Mouse (Mus musculus) neural tube, embryonic 11.5 days (tissue): ENCODE results near the gene Klhl22. TPM values are rescaled to one million over a fixed set of nuclear protein-coding genes. Genes with fewer than 3 reads are reported as not detected.

Experiments used
- ATAC-seq: fragments of 200-750 bp; cut with Nextera tagmentation; 2 replicates; pipeline ENCODE4 v1.8.0; 2017; ENCODE audit warnings: moderate number of reproducible peaks, mild to moderate bottlenecking, moderate TSS enrichment, moderate library complexity; ENCODE audit not compliant: insufficient read depth, low FRiP score, low TSS enrichment
- DNase-seq: peaks from one replicate; pipeline ENCODE4 v3.0.0-alpha.2; 2015; ENCODE audit warnings: low spot score
- H3K27ac ChIP-seq: fragments of 300-500 bp; sonication (generic); 2 replicates; pipeline ENCODE4 v1.5.1; 2014; ENCODE audit warnings: low read depth, mild to moderate bottlenecking, low read length
- H3K27me3 ChIP-seq: fragments of 300-500 bp; sonication (generic); 2 replicates; pipeline ENCODE4 v1.6.1; 2014; ENCODE audit warnings: mild to moderate bottlenecking, low read length, mixed read lengths; ENCODE audit not compliant: control insufficient read depth, insufficient read depth
- H3K36me3 ChIP-seq: fragments of 300-500 bp; sonication (generic); 2 replicates; pipeline ENCODE4 v1.6.1; 2014; ENCODE audit warnings: mild to moderate bottlenecking, low read length, moderate library complexity, mixed read lengths; ENCODE audit not compliant: control insufficient read depth, insufficient read depth
- H3K4me1 ChIP-seq: fragments of 300-500 bp; sonication (generic); 2 replicates; pipeline ENCODE4 v1.6.1; 2014; ENCODE audit warnings: low read length, mixed read lengths; ENCODE audit not compliant: control insufficient read depth, insufficient read depth
- H3K4me2 ChIP-seq: fragments of 300-500 bp; sonication (generic); 2 replicates; pipeline ENCODE4 v1.6.1; 2014; ENCODE audit warnings: low read depth, mild to moderate bottlenecking, moderate library complexity
- H3K4me3 ChIP-seq: fragments of 300-500 bp; sonication (generic); 2 replicates; pipeline ENCODE4 v1.5.1; 2014; ENCODE audit warnings: low read depth, low read length
- H3K9ac ChIP-seq: fragments of 300-500 bp; sonication (generic); 2 replicates; pipeline ENCODE4 v1.6.1; 2014; ENCODE audit warnings: mild to moderate bottlenecking, low read length
- H3K9me3 ChIP-seq: fragments of 300-500 bp; sonication (generic); 2 replicates; pipeline ENCODE4 v1.6.1; 2016; ENCODE audit warnings: low read length; ENCODE audit not compliant: control insufficient read depth
- WGBS: fragments of 180-500 bp; shearing (Covaris S2); extraction: QIAGEN DNeasy Blood & Tissue Kit; methylation state at CpG from one replicate; pipeline ENCODE4 v1.1.7; 2014; 5-methylcytosine and 5-hydroxymethylcytosine counted together
- polyA plus RNA-seq: library from polyadenylated mRNA; unstranded; fragments of >200 nt; fragmentation: Nextera tagmentation; extraction: Ambion mirVana; gene quantifications from 2 replicates; pipeline ENCODE4 v1.2.1, GENCODE M21; 2014

Klhl22 gene
- polyA plus RNA-seq, 1 experiment from 2014 or later = 62.4 TPM

DNA sequence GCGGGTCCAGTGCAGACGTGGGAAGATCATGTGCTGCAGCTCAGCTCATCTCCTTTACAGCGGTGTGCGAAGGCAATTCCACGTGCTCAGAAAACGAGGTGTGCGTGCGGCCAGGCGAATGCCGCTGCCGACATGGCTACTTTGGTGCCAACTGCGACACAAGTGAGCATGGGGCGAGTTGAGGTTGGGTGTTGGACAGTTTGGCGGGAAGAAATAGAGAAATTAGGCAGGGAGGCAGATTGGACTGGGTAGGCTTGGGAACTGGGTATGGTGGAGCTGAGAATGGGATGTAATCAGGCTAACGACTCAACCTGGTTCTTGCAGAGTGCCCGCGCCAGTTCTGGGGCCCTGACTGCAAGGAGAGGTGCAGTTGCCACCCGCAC, 43.0 kb downstream of the Klhl22 start:
- Histone ChIP-seq H3K4me1 (peaks cover 41% of the 10 kb centered on the region), H3K27me3 (peaks cover 92% of the 10 kb centered on the region), H3K27ac (no peak overlapping the region), H3K4me2 (peak overlapping the region; percentile 44), H3K36me3 (0 out of 2 replicates have a peak, but pooled peaks cover 3% of the 10 kb centered on the region), H3K4me3 (peak overlapping the region; percentile 22; the same call in 1 of the 2 replicates), H3K9me3 (no peaks in the 10 kb centered on the region), H3K9ac (no peak overlapping the region)
- ATAC-seq (no peak), DNase-seq (peak; percentile 23)
- 6% methylated on average over 18 of the region's 18 CpGs for WGBS

DNA sequence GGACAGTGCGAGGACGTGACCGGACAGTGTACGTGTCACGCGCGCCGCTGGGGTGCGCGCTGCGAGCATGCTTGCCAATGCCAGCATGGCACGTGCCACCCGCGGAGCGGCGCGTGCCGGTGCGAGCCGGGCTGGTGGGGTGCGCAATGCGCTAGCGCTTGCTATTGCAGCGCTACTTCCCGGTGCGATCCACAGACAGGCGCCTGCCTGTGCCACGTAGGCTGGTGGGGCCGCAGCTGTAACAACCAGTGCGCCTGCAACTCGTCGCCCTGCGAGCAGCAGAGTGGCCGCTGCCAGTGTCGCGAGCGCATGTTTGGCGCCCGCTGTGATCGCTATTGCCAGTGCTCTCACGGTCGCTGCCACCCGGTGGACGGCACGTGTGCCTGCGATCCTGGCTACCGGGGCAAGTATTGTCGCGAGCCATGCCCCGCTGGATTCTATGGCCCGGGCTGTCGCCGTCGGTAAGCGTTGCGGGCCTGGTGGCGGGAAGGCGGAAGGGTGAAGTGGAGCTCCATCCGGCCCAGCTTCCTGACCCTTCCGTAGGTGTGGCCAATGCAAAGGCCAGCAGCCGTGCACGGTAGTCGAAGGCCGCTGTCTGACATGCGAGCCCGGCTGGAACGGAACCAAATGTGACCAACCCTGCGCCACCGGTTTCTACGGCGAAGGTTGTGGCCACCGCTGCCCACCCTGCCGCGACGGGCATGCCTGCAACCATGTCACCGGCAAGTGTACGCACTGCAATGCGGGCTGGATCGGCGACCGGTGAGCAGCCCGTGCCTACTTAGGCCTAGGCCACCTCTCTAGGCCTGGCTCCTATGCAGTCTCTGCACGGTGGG, 43.6 kb downstream of the Klhl22 start:
- DNase-seq (peak; percentile 49), ATAC-seq (no peak)
- Histone ChIP-seq H3K9ac (no peak overlapping the region), H3K4me1 (peaks cover 44% of the 10 kb centered on the region), H3K27ac (no peak overlapping the region), H3K4me3 (peak overlapping the region; percentile 22; the same call in 1 of the 2 replicates), H3K36me3 (0 out of 2 replicates have a peak, but pooled peaks cover 3% of the 10 kb centered on the region), H3K27me3 (peaks cover 88% of the 10 kb centered on the region), H3K4me2 (peak overlapping the region; percentile 44), H3K9me3 (no peaks in the 10 kb centered on the region)
- WGBS = 2% methylated on average over 83 of the region's 83 CpGs

DNA sequence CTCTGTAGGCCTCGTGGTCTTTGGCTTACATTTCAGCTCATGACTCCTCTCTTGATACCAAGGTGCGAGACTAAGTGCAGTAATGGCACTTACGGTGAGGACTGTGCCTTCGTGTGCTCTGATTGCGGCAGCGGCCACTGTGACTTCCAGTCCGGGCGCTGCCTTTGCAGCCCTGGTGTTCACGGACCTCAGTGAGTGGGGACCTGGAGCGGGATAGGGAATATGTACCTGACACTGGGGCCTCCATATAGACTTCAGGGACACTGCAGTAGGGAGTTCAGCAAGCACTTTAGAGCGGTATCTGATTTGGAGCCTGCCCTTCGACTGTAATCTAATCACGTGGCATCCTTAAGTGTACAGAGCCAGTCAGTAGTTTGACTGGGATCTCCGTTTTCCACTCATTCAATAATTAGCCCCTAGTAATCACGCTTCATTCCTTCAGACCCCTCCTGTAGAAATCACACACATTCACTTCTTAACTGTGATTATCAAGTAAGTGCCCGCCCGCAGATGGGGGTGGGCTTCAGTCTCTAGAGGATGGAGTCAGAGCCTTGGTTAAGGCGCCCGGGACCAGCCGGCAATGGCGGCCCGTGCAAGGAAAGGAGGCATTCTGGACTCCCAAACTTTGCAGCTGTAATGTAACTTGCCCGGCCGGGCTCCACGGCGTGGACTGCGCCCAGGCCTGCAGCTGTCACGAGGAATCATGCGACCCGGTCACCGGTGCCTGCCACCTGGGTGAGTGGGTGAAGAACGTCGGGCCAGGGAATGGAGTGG, 44.4 kb downstream of the Klhl22 start:
- H3K36me3 ChIP-seq = 0 out of 2 replicates have a peak, but pooled peaks cover 3% of the 10 kb centered on the region
- 7% methylated on average over 33 of the region's 33 CpGs for WGBS
- ATAC-seq (no peak), DNase-seq (peak; percentile 30)
- H3K27me3 ChIP-seq = peaks cover 80% of the 10 kb centered on the region
- H3K4me3 ChIP-seq = peak overlapping the region; percentile 22
- H3K4me1 ChIP-seq = peaks cover 42% of the 10 kb centered on the region
- peak overlapping the region; percentile 51 for H3K4me2 ChIP-seq
- no peak overlapping the region for H3K27ac ChIP-seq
- H3K9ac ChIP-seq = no peak overlapping the region
- H3K9me3 ChIP-seq = no peaks in the 10 kb centered on the region

DNA sequence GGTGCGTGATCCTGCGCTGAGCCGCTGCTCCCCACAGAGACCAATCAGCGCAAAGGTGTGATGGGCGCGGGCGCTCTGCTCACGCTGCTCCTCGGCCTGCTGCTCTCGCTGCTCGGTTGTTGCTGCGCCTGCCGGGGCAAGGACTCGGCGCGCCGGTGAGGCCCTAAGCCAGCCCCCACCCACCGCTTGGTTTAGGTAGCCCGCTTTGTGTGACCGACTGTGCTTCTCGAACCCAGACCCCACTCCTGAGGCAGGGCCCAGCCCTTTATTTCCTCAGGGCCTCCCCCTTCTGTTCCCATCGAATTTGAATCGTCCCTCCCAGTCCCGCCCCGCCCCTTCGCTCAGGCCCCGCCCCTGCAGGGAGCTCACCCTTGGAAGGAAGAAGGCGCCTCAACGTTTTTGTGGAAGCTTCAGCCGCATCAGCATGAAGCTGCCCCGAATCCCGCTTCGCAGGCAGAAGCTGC, 45.1 kb downstream of the Klhl22 start:
- Histone ChIP-seq H3K27ac (no peak overlapping the region), H3K4me3 (peak overlapping the region; percentile 18), H3K9ac (no peak overlapping the region), H3K27me3 (peaks cover 79% of the 10 kb centered on the region), H3K4me2 (peak overlapping the region; percentile 51), H3K9me3 (no peaks in the 10 kb centered on the region), H3K4me1 (peaks cover 44% of the 10 kb centered on the region), H3K36me3 (0 out of 2 replicates have a peak, but pooled peaks cover 3% of the 10 kb centered on the region)
- no peak for ATAC-seq
- 2% methylated on average over 32 of the region's 33 CpGs for WGBS
- peak; percentile 72 for DNase-seq

DNA sequence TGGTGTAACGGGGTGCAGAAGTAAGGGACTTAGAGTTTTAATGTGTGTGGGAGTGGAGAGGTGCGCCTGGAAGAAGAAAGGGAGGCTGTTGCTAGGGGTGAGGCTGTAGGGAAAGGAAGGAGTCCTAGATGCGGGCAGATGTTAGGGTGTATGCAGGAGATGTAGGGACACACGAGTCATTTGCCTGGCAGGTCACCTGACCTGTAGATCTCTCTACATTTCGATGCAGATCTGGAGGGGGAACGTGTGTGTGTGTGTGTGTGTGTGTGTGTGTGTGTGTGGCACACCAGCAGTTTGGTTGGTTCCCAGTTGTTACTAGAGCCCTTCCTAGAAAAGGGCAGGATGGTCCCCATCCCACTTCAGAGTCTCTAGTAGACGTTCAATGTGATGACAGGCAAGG, 45.6 kb downstream of the Klhl22 start:
- Histone ChIP-seq H3K27me3 (peaks cover 78% of the 10 kb centered on the region), H3K4me2 (no peak overlapping the region), H3K4me3 (no peak overlapping the region), H3K27ac (no peak overlapping the region), H3K36me3 (0 out of 2 replicates have a peak, but pooled peaks cover 3% of the 10 kb centered on the region), H3K4me1 (peaks cover 45% of the 10 kb centered on the region), H3K9ac (no peak overlapping the region), H3K9me3 (no peaks in the 10 kb centered on the region)
- WGBS = 10% methylated on average over 7 of the region's 7 CpGs
- no peak for DNase-seq
- no peak for ATAC-seq

DNA sequence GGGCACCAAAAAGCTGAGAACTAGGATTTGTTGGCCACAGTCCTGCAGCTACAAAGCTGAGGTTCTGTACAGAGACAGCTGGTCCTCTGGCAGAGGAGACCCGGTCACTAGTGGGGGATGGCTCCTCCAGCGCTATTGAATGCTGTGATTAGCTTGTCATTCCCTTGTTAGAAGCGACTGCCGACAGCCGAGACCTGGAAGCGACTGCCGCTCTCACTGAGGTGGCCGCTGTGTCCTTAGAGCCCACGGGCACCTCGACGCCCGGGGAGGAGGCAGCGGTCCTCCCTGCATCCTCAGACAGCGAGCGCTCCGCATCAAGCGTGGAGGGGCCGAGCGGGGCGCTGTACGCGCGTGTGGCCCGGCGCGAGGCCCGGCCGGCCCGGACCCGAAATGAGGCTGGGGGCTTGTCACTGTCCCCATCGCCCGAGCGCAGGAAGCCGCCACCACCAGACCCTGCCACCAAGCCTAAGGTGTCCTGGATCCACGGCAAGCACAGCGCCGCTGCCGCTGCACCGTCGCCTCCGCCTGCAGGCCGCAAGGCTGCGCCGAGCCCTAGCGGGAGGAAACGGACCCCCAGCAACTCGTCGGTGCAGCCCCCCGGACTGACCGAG, 47.3 kb downstream of the Klhl22 start:
- peak; percentile 60 for DNase-seq
- ATAC-seq = peak; percentile 25
- Histone ChIP-seq H3K36me3 (0 out of 2 replicates have a peak, but pooled peaks cover 3% of the 10 kb centered on the region), H3K27me3 (peaks cover 65% of the 10 kb centered on the region), H3K4me2 (peak overlapping the region; percentile 97), H3K4me3 (peak overlapping the region; percentile 55), H3K4me1 (peaks cover 45% of the 10 kb centered on the region), H3K9ac (peak overlapping the region; percentile 83), H3K9me3 (no peaks in the 10 kb centered on the region), H3K27ac (peak overlapping the region; percentile 60)
- 2% methylated on average over 50 of the region's 50 CpGs for WGBS

DNA sequence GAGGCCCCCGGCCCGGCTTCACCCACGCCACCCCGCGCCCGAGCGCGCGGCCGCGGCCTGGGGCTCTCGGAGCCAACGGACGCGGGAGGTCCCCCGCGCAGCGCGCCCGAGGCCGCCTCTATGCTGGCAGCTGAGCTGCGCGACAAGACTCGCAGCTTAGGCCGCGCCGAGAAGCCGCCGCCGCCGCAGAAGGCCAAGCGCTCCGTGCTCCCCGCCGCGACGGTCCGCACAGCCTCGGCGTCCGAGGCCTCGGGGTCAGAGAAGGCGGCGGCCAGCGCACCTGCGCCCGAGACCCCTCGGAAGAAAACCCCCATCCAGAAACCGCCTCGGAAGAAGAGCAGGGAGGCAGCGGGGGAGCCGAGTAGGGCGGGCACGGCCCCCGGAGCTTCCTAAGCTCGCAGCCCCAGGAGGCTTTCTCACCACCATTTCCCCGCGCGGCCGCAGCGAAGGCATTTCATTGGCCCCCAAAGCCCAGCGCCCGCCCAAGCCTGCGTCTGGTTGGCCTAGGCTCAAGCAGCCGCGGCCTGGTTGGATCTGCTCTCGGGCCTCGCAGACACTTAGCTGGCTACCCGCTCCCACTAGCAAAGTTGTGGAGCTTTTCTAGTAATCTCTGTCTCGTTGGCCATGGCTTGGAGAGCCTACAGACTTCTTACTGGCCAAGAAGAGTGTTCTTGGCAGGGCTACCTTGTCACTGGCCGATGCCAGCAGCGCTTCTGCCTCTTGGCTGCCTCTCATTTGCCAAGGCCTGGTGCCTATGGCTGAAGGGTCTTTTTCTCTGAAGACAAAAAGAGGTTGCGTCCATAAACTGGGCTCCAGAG, 48.0 kb downstream of the Klhl22 start:
- Histone ChIP-seq H3K27ac (peak overlapping the region; percentile 60), H3K9ac (peak overlapping the region; percentile 83), H3K4me3 (peak overlapping the region; percentile 55), H3K4me2 (peak overlapping the region; percentile 97), H3K4me1 (peaks cover 44% of the 10 kb centered on the region), H3K27me3 (peaks cover 58% of the 10 kb centered on the region), H3K9me3 (no peaks in the 10 kb centered on the region), H3K36me3 (0 out of 2 replicates have a peak, but pooled peaks cover 3% of the 10 kb centered on the region)
- 2% methylated on average over 72 of the region's 73 CpGs for WGBS
- peak; percentile 94 for DNase-seq
- peak; percentile 86 for ATAC-seq

DNA sequence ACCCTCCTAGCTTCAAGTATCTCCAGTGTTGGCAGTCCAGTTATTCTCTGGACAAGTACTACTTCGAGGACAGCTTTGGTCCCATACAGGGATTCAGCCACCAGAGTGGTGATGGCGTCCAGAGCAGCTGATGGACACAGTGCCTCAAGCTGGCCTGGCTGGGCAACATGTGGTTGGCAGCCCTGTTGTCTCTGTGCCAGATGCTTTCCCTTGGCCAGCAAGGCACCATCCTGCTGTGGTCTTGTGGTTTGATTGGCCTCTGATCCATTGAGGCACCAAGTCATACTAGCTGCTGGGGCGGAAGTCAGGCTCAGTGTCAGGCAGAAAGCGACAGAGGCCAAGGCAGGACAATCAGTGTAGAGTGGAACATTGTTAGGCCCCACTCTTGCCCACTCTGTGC, 49.7 kb downstream of the Klhl22 start:
- H3K27me3 ChIP-seq = peaks cover 43% of the 10 kb centered on the region
- H3K27ac ChIP-seq = peak overlapping the region; percentile 70
- ATAC-seq = no peak
- H3K4me1 ChIP-seq = peaks cover 27% of the 10 kb centered on the region
- WGBS = 74% methylated on average over 4 of the region's 4 CpGs
- DNase-seq = no peak
- no peak overlapping the region for H3K9ac ChIP-seq
- H3K4me2 ChIP-seq = no peak overlapping the region
- no peaks in the 10 kb centered on the region for H3K9me3 ChIP-seq
- H3K36me3 ChIP-seq = no peaks in the 10 kb centered on the region
- no peak overlapping the region for H3K4me3 ChIP-seq
